Mouse (Mus musculus): ENCODE data around the gene Inip.
"Not testable (repeated sequence)": the region's sequence is repeated elsewhere in the genome, so short reads cannot be mapped to it uniquely, and the experiment has no call there.

Inip gene

DNA sequence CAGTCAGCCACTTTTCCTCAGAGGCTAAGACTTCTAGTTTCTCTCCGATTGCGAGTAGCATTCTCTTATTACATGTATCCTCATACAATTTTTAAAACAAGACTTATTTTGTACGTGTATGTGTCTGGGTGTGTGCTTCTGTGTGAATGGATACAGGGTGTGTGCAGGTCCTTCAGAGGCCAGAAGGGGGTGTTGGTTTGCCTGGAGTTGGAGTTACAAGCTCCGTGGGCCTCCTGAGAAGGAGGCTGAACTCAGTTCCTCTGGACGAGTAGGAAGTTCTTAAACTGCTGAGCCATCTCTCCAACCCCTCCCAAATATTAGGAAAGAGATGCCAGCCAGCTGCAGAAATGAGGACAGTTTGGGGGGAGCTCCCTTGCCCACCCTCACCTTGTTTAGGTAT lies 7.0 kb upstream of the Inip start:
- no peak for DNase-seq (ENCODE audit: low spot score in 2 of 2)

DNA sequence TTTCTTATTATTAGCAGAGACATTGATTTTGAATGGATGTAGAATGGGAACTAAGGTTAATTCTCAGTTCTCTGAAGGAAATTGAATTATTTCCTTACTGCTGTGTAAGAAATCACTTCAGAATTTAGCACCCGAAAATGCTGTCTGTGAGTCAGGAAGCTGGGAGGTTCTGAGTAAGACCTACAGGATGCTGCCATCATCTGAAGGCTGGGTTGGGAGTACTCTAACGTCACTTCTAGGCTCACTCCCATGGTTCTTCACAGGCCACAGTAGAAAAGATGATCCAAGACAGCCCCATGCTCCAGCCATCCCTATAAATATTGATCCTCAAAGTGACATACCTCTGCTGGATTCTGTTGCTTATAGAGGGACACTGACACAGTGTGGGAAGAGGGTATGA lies 6.1 kb upstream of the Inip start:
- DNase-seq (ENCODE audit: low spot score in 2 of 2): no peak

DNA sequence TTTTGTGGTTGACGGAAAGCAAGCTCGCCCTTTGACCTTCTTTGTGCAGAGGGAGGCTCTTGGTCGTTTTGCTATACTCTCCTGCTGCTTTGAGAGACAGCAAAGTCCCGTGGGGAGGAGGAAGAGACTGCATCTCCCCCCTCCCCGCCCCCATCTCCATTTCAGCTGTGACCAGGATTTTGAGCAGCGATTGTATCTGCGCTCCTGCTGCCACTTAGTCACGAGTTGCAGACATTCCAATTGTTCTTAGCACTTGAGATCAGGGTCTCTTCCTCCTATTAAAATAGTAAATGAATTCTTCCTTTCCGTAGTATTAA lies 5.4 kb upstream of the Inip start:
- no peak for DNase-seq (ENCODE audit: low spot score in 2 of 2)

DNA sequence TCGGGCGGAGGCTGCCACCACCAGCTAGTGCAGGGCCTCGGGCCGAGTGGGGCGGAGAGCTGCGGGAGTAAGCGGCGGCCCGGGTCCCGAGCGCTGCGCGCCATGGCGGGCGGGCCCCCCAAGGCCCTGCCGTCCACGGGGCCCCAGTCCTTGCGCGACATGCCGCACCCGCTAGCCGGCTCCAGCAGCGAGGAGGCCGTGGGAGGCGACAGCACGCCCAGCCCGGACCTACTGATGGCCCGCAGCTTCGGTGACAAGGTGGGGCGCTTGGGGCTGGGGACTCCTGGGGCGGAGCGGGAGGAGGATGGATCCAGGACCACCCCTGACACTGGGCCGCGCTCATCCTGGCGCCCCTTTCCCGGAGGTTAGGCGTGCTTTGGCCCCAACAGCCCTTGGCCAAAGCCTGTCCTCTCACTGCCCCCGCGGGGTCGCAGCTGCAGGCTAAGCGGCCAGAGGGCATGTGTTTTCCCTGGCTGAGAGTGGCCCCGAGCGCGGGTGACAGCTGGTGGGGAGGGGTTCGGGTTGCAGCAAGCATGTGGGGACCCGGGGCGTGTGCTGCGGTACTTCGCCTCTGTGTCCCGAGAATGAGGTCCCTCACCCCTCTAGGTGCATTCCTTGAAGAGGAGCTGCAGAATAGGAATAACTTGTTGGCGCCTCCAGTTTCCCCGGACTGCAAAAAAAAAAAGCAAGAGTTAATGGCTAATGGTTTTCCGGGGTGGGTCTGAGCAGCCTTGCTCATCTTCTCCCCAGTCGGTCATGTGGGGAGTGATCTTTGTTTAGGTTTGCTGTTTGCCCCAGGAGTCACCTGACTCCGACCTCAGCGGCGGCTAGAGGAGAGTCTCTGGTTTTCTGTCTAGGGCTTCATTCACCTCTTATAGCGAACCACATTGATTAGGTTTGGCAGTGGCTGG lies 4.8 kb upstream of the Inip start:
- no peak for DNase-seq (ENCODE audit: low spot score in 2 of 2)

DNA sequence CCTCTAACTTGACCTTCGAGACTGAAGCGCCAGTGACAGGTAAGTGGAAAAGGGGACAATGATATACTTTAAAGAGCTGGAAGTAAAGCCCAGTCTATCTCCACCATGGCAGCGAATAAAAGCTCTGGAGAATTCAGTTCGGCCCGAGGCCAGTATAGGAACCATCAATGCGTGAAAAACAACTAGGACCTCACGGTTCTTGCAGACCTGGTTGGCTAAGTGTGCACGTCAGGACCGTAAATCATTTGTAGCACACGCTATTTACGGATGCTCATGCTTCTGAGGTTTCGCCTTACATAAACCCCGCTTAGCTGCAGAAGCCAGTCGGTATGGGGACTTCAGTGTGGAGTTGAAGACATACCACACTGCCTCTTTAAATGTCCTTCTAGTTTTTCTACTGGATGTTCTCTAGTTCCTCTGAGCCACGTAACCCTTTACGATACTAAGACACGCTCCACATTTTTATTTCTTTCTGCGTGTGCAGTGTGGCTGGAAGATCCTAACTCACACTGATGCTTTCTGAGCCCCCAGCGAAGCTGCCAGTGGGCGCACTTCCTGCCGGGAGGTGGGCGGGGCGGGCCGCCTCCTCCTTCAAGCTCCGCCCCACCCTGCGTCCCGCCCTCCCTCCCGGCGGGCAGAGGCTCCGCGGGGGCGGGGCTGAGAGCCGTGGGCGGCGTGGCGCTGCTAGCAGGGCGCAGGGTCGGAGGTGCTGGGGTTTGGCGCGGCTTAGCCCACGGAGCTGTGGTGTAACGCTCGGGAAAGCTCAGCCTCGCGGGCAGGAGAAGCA lies 4.0 kb upstream of the Inip start, which contains the start of gene Snx30:
TSS of gene Snx30 (plus strand) at position 660 of the 787 bp plus-strand sequence.
- DNase-seq (ENCODE audit: low spot score in 2 of 2): peak; percentile 85 to 86

DNA sequence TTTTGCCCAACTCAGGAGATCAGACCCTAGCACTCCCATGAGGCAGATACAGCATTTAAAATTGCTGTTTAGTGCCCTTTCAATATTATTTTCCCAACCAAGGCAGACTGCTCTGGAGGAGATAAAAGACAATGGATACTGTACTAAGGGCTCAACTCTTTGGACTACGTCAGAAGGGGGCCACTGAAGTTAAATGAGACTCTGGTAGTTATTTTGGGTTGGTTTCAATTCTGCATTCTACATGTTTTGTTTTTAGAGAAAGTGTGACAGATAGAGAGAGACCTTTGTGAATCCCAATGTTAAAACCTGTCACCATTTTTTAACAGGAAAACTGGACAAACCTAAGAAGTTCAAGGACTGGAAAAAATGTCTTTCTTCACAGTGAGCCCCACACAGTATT lies 3.4 kb upstream of the Inip start:
- no peak for DNase-seq (ENCODE audit: low spot score in 2 of 2)

DNA sequence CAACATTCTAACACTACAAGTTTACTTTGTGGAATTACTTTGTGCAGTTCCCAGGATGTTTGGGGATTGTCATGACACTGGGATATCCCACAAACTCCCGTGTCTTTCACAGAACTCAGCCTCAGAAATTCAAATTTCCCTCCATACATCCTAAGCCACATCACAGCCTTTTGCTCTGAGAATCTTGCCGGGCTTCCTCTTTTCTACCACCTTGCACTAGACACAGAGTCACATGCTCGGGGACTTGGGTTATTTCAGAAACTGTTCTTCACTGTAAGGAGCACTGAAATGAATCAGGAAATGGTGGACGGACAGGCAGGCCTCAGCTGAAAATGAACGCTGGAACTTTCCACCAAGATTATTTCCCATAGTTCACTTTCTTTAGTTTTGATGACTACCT lies 2.0 kb upstream of the Inip start:
- DNase-seq (ENCODE audit: low spot score in 2 of 2): no peak

DNA sequence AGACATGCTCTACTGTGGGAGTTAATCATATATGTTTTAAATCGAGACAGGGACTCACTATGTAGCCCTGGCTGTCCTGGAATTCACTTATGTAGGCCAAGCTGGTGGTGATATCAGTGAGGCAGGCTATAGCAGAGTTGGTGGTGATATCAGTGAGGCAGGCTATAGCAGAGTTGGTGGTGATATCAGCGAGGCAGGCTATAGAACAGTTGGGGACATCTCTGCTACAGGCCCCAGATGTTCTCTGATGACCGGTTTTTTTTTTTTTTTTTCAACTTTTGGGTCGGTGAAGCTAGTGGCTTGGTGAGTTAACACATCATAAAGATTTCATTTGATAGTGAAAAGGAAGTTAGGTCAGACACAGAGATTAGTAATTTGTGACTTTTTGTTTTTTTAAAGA lies 1.4 kb upstream of the Inip start:
- no peak for DNase-seq (ENCODE audit: low spot score in 2 of 2)

DNA sequence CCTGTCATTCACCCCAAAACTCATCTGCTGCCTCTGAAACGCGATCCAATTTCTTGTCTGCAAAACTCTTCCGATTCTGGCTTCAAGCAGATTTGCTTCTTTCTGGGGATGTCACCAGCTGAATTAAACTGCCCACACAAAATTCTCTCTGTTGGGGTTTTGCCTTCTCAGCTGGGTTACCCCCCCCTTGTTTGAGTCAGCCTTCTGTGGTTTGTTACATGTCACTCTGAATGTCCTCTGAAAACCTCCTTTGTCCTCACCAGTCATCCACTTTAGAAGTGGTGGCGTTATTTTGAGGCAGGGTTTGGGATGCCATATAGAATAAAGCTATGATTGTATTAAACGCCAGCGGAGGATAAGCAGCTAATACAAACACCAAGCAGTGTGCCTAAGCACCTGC lies 718 bp upstream of the Inip start:
- DNase-seq (ENCODE audit: low spot score in 2 of 2): no peak

DNA sequence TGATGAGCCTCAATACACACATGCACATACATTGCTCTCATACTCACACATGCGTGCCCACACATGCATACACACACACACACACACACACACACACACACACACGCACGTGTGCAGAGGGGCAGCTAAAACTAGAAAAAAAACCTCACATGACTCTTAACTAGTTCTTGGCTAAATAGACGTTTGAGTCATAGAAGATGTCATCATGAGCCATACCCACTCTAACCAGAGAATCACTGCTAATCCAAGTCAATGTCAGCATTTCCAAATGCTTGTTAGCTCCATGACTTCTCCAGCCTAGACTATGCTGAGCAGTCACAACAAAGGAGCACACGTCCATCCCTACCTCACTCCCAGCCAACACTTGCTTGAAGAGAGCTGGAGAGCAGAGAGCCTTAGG lies 1.2 kb downstream of the Inip start:
- DNase-seq (ENCODE audit: low spot score in 2 of 2): no peak

DNA sequence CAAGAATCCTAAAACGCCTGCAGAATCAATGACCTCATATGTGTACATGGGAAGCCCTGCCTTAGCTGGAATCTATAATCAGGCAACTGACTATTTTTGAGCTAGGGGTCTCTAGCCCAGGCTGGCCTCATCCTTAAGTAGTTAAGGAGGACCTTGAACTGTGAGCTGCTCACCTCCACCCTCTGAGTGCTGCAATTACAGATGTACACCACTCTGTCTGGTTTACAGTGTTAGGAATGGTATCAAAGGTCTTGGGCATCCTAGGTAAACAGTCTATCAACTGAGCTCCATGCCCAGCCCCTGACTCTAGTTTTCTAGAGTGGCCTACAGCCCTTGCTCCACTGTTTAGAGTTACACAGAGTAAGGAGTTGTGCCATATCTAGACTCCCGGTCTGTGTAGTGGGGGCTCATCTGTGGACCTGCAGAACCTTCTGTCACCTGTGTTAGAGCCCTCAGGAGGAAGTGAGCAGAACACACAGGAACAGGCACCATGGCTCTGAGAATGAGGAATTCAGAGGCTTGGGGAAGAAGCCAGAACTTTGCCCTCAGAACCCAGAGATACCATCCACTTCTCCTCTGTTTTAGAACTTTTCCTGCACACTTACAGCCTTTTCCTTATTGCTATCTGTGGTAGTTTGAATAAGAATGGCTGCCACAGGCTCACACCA lies 5.5 kb downstream of the Inip start:
- no peak for DNase-seq (ENCODE audit: low spot score in 2 of 2)

DNA sequence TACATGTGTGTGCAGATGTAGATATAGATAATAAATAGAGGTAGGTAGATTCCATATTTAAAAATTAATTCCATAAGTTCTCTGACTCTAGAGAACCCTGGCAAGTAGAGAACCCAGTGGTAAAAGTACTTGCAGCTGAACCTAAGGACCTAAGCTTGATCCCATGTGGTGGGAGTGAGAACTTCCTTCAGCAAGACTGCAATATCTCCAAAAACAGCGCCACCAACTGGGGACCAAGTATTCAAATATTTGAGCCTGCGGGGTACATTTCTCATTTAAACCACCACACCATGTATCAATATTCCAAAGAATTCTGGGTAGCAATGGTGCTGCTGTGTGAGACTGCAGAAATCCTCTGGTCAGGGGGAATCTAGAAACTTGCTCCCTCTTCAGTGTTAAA lies 7.3 kb downstream of the Inip start:
- DNase-seq (ENCODE audit: low spot score in 2 of 2): no peak

DNA sequence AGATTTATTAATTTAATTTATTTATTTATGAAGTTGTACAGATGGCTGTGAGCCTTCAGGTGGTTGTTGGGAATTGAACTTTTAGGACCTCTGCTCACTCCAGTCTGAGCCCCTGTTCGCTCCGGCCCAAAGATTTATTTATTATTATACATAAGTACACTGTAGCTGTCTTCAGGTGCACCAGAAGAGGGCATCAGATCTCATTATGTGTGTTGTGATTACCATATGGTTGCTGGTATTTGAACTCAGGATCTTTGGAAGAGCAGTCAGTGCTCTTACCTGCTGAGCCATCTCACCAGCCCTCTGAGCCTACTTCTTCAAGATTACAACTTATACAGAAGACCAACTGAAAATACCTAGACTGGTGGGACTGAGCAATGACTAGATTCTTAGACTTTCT lies 7.8 kb downstream of the Inip start:
- DNase-seq (ENCODE audit: low spot score in 2 of 2): not testable (repeated sequence)

DNA sequence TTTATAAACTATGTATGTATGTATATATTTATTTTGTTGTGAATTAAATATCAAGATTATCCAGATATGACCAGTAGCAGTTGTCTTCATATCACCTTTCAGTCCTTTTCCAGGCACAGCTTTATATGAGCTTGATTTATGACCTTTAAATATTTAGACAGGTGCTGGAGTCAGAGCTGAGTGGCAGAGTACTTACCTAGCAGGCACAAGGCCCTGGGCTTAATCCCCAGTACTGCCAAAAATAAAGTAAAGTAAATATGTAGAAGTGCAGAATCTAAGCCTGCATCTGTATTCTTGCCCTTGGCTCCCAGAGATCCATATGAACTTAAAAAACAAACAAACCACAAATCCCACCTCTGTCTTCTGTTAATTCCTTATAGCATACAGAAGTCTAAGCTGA lies 12.4 kb downstream of the Inip start:
- DNase-seq (ENCODE audit: low spot score in 2 of 2): no peak

DNA sequence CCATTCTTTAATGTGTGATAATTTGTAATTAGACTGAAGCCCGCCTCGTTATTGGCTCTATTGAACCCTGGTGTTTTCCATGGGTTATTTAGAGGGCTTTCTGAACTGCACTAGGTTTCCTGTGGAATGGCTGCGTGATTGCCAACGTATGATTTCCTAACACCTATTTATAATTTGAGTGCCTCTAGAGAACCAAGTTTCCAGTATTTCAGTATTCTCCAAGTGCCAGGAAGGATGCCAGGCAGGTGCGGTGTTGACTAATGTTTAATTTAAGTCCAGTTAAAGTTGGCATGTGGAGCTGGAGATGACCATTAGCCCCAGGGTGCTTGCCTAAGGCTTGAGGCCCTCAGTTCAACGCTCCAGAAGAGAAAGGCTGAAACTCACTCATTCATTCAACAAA lies 14.3 kb downstream of the Inip start:
- DNase-seq (ENCODE audit: low spot score in 2 of 2): no peak

DNA sequence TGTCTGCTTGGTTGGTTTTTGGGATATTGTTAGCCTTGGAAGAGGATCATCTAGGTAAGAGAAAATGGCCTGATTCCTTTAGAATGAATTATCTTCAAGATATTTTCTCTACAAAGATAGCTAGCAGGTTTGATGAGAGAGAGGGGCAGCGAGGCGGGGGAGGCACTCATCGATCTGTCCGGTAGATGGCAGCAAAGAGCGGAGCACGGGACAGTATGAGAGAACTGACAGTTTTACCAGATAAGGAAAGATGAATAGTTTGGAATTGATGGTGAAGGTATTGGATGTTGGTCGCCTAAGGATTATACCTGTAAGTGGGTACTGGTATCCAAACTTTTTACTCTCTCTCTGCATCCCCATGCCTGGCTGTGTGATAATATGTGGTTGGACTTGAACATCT lies 14.7 kb downstream of the Inip start:
- peak; percentile 47 to 84 for DNase-seq (ENCODE audit: low spot score in 2 of 2)

DNA sequence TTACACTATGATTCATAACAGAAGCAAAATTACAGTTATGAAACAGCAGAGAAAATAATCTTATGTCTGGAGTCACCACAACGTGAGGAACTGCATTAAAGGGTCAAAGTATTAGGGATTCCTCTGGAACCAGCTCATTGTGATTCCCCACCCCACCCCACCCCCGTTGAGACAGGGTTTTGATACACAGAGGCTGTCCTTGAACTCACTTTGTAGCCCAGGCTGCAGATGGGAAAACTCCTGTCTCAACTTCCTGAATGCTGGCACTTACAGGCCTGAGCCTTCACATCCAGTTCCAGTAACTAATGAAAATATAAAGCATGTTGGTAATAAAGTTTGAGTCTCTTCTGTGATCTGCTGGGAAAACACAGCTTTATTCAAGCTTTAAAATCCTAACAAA lies 16.0 kb downstream of the Inip start:
- DNase-seq (ENCODE audit: low spot score in 2 of 2): no peak

DNA sequence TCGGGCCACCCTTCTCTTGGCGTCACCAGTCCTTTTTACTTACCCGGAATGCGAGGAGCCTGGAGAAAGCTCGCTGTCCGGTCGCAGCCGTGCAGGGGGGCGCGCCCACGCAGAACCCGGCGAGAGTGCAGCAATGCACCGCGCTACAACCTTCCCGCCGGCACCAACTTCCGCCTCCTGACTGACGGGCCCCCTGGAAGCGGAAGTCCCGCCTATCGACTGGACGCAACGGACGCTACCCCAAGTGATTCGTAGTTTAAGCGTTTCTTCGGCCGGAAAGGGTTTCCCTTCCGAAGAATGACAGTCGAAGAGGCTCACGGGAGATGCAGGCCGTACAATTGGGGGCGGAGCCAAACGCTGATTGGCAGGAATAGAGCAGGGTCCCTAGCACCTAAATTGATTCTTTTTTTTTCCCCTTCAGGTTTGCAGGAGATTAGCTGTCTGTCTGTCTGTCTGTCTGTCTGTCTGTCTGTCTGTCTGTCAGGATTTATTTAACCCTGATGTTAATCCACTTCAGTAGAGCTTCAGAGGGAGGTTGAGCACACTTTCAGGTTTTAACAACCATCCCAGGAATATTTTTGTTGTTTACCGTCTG lies 17.6 kb downstream of the Inip start:
- peak; percentile 91 to 94 for DNase-seq (ENCODE audit: low spot score in 2 of 2)

DNA sequence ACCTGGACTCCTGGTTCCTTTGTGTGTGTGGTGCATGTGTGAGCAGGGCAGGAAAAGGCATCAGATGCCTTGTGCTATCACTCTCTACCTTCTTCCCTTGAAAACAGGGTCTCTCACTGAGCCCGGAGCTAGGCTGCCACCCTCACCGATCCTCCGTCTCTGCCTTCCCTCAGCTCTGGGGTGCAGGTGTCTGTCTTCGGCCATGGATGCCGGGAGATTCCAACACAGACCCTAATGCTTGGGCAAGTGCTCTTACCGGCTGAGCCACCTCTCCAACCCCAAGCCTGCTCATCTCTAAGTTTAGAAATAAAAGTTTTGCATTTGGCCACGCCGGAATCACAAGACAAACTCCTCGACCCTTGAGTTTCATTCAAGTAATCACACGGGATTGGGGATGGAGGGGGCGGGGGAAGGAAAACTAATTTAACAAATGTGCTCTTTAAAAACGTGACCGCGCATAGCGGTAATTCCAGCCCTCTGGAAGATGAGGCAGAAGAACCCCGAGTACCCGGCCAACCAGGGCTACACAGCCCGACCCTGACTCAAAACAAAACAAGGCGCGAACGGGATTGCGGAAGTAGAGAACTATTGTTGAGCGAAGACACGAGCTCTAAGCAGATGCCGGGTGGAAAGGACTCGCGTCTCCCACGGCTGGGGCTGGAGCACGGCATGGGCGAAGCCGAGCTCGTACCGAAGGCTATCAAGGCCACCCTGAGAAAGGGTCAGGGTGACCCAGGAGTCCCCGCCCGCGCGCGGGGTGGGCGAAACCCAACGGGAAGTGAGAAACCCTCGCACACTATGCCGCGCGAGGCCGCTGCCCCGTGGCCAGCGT lies 18.3 kb downstream of the Inip start:
- DNase-seq (ENCODE audit: low spot score in 2 of 2): no peak

DNA sequence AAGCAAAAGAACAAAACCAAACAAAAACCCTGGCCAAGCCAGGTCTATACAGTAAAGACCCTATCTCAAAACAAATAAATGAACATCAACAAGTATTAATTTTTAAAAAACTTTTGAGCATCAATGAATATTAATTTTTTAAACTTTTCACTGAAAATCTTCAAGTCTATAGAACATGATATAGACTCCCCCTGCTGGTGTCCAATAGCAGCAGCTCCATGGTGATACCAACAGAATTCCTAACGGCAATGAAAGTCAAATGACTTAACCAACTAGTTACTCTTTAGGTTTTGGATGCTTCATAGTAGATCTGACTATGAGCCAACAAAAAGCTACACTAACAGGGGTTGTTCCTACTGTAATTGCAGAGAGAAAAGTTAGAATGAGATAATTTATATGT lies 20.8 kb downstream of the Inip start:
- no peak for DNase-seq (ENCODE audit: low spot score in 2 of 2)

DNA sequence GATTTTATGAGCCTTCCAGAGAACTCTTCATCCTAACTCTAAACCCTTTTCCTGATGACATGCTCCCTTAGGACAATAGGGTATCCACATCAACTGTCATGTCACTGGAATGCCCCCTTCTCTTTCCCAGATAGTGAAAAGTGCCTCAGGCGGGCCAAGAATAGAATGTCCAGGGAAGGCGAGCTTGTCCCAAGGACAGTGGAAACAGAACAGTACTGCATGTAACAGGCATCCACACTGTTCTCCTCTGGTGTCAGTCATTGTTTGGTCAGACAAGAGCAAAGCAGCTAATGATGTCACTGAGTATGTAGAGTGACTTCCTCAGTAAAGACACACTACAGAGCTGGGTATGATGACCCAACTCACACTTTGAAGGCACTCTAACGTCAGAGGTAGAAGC lies 23.6 kb downstream of the Inip start:
- no peak for DNase-seq (ENCODE audit: low spot score in 2 of 2)
